In the genomic region with DNA sequence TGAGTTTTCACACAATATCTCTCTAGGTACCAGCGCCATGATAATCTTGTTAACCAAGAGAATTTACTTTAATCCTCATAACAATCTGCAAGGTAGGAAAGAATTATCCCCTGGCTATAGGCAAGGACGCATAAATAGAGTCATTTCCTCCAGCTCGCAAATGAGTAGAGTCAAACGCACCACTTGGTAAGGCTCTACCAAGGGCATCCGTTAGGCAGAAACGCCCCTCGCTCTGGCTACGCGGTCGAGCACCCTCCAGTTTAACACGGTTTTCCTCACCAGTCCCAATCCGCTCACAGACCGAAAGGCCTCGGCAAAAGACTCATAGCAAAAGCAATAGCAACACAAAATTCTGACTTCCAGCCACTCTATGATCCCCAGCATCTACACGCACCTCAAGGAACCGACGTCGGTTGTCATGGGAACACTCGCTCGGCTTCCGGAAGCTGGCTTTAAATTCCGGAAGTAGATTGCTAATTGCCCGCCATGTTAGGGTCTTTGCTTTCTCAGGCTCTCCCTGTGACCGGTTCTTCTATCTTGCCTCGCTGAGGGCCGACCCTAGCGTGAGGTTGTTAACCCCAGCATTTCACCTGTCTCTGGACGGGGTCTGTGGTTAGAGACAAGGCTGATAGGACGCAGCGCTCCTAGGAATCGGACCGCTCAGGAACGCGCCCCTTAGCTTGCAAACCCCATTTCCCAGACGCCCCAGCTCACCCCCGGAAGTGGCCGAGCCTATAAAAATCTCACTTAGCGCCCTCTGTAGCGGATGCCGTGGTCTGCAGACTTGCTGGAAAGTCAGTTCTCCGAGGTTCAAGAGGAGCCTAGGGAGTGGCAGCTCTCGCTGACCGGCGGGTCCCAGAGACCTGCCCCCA, we compare ENCODE assay signal across 1 mouse cellular context.
A peak's percentile ranks its signal among the peaks of the same experiment; 100 is the strongest.
TF ChIP-seq lines count a peak whose summit lies in the region.

Gene Cyb561a3, plus strand, starts transcription at position 483 of the 872 bp plus-strand sequence.
Gene Tmem138, minus strand, starts transcription at position 673 of the 872 bp plus-strand sequence.

TF ChIP-seq in CH12.LX, 34 proteins besides CTCF, POLR2A, EP300 and RAD21 (continued from another document):
- TF ChIP-seq JUN (IDR thresholded peaks at IDR 0.05; ENCODE audit: insufficient read depth, low read depth, low read length) (no peak), UBTF (IDR thresholded peaks at IDR 0.05; ENCODE audit: low read depth, low read length) (no peak), ZNF384 (IDR thresholded peaks at IDR 0.05; ENCODE audit: low read depth, low read length) (no peak), RCOR1 (conservative IDR thresholded peaks at IDR 0.05; ENCODE audit: low read depth, low read length) (no peak), IRF4 (IDR thresholded peaks at IDR 0.05; ENCODE audit: low read depth, low read length) (peak; percentile 19; the same call in 1 of the 2 replicates), ZMIZ1 (IDR thresholded peaks at IDR 0.05; ENCODE audit: low read depth, low read length) (peak; percentile 87; the same call in 1 of the 2 replicates), ZKSCAN1 (IDR thresholded peaks at IDR 0.05; ENCODE audit: borderline replicate concordance, low read depth, low read length) (no peak), SIN3A (IDR thresholded peaks at IDR 0.05; ENCODE audit: low read length) (peak; percentile 90), ETS1 (conservative IDR thresholded peaks at IDR 0.05; ENCODE audit: low read depth, low read length) (0 out of 2 replicates have a peak, but pooled peaks have one; percentile 33), E2F4 (IDR thresholded peaks at IDR 0.05; ENCODE audit: insufficient replicate concordance, low read depth, low read length) (no peak), NELFE (IDR thresholded peaks at IDR 0.05; ENCODE audit: low read depth, low read length) (peak; percentile 93), CHD1 (IDR thresholded peaks at IDR 0.05; ENCODE audit: low read depth, low read length) (no peak), MXI1 (IDR thresholded peaks at IDR 0.05; ENCODE audit: low read depth, low read length) (peak; percentile 95), TBP (conservative IDR thresholded peaks at IDR 0.05; ENCODE audit: low read depth, low read length) (peak; percentile 97), NRF1 (IDR thresholded peaks at IDR 0.05; ENCODE audit: low read depth, low read length) (no peak; the same call in 1 of the 2 replicates), ZC3H11A (IDR thresholded peaks at IDR 0.05; ENCODE audit: low read depth, low read length) (no peak), CHD2 (IDR thresholded peaks at IDR 0.05; ENCODE audit: low read length) (peak; percentile 34; the same call in 1 of the 2 replicates), MAZ (IDR thresholded peaks at IDR 0.05; ENCODE audit: low read depth, low read length) (peak; percentile 86), ELF1 (IDR thresholded peaks at IDR 0.05; ENCODE audit: low read depth, low read length) (peak; percentile 94), JUND (conservative IDR thresholded peaks at IDR 0.05; ENCODE audit: low read depth, low read length) (no peak), POLR2AphosphoS2 (IDR thresholded peaks at IDR 0.05; ENCODE audit: low read depth, low read length) (peak; percentile 80; the same call in 1 of the 2 replicates), BHLHE40 (IDR thresholded peaks at IDR 0.05; ENCODE audit: low read depth, low read length) (no peak), SMC3 (IDR thresholded peaks at IDR 0.05; ENCODE audit: low read depth, low read length) (peak; percentile 25; the same call in 1 of the 2 replicates), MYC (IDR thresholded peaks at IDR 0.05; ENCODE audit: low read depth, low read length) (0 out of 2 replicates have a peak, but pooled peaks have one; percentile 21), HCFC1 (IDR thresholded peaks at IDR 0.05; ENCODE audit: low read depth, low read length) (peak; percentile 85), MAX (IDR thresholded peaks at IDR 0.05; ENCODE audit: low read length) (peak; percentile 22; the same call in 1 of the 2 replicates), USF2 (conservative IDR thresholded peaks at IDR 0.05; ENCODE audit: low read depth, low read length) (no peak), MEF2A (IDR thresholded peaks at IDR 0.05; ENCODE audit: borderline replicate concordance, low read depth, low read length) (peak; percentile 57; the same call in 1 of the 2 replicates), GABPA (IDR thresholded peaks at IDR 0.05; ENCODE audit: insufficient replicate concordance, low read depth, low read length) (no peak), PAX5 (IDR thresholded peaks at IDR 0.05; ENCODE audit: low read length) (no peak)
